Mouse (Mus musculus): Measurements from ENCODE around the gene Nsl1. TPM values are rescaled to one million over a fixed set of nuclear protein-coding genes. Genes with fewer than 3 reads are reported as not detected.

Gene Nsl1
- polyA plus RNA-seq, 1 experiment from 2014 or later: 15.6 TPM

- Histone ChIP-seq H3K36me3 (ENCODE audit: control insufficient read depth, insufficient read depth, low read length) (no peaks in the 10 kb centered on the region), H3K27ac (ENCODE audit: low read length) (no peak overlapping the region), H3K4me3 (replicated peaks; ENCODE audit: low read length) (no peak overlapping the region), H3K9ac (ENCODE audit: low read length) (no peak overlapping the region), H3K9me3 (replicated peaks; ENCODE audit: control insufficient read depth, low read length) (no peaks in the 10 kb centered on the region), H3K4me2 (ENCODE audit: low read depth, low read length) (no peak overlapping the region), H3K4me1 (ENCODE audit: control insufficient read depth, insufficient read depth, low read length) (no peaks in the 10 kb centered on the region), H3K27me3 (ENCODE audit: control insufficient read depth, insufficient read depth, low read length) (no peaks in the 10 kb centered on the region)
- WGBS: 90% methylated on average over 2 of the region's 2 CpGs
- ATAC-seq (ENCODE audit: insufficient read depth, low FRiP score): no peak
Observed at GRCm38 (mm10) chr1:191045264-191045663, 17.5 kb upstream of the Nsl1 start.

- Histone ChIP-seq H3K4me3 (replicated peaks; ENCODE audit: low read length) (no peak overlapping the region), H3K4me1 (ENCODE audit: control insufficient read depth, insufficient read depth, low read length) (no peaks in the 10 kb centered on the region), H3K27ac (ENCODE audit: low read length) (no peak overlapping the region), H3K27me3 (ENCODE audit: control insufficient read depth, insufficient read depth, low read length) (no peaks in the 10 kb centered on the region), H3K36me3 (ENCODE audit: control insufficient read depth, insufficient read depth, low read length) (no peaks in the 10 kb centered on the region), H3K9ac (ENCODE audit: low read length) (no peak overlapping the region), H3K4me2 (ENCODE audit: low read depth, low read length) (no peak overlapping the region), H3K9me3 (replicated peaks; ENCODE audit: control insufficient read depth, low read length) (no peaks in the 10 kb centered on the region)
- WGBS: 59% methylated on average over 7 of the region's 7 CpGs
- peak; percentile 53; the same call in 1 of the 2 replicates for ATAC-seq (ENCODE audit: insufficient read depth, low FRiP score)
Observed at GRCm38 (mm10) chr1:191046231-191046824, 16.5 kb upstream of the Nsl1 start.

GRCm38 (mm10) chr1:191053555-191053954 lies 9.3 kb upstream of the Nsl1 start:
- ATAC-seq (ENCODE audit: insufficient read depth, low FRiP score): no peak
- WGBS: 77% methylated on average over 3 of the region's 3 CpGs
- H3K9me3 ChIP-seq (replicated peaks; ENCODE audit: control insufficient read depth, low read length): no peaks in the 10 kb centered on the region
- H3K27ac ChIP-seq (ENCODE audit: low read length): no peak overlapping the region
- H3K27me3 ChIP-seq (ENCODE audit: control insufficient read depth, insufficient read depth, low read length): no peaks in the 10 kb centered on the region
- no peak overlapping the region for H3K9ac ChIP-seq (ENCODE audit: low read length)
- no peaks in the 10 kb centered on the region for H3K4me1 ChIP-seq (ENCODE audit: control insufficient read depth, insufficient read depth, low read length)
- no peak overlapping the region for H3K4me2 ChIP-seq (ENCODE audit: low read depth, low read length)
- no peak overlapping the region for H3K4me3 ChIP-seq (replicated peaks; ENCODE audit: low read length)
- no peaks in the 10 kb centered on the region for H3K36me3 ChIP-seq (ENCODE audit: control insufficient read depth, insufficient read depth, low read length)

GRCm38 (mm10) chr1:191054870-191055532 lies 7.8 kb upstream of the Nsl1 start:
- Histone ChIP-seq H3K4me1 (ENCODE audit: control insufficient read depth, insufficient read depth, low read length) (no peaks in the 10 kb centered on the region), H3K9me3 (replicated peaks; ENCODE audit: control insufficient read depth, low read length) (no peaks in the 10 kb centered on the region), H3K27ac (ENCODE audit: low read length) (no peak overlapping the region), H3K27me3 (ENCODE audit: control insufficient read depth, insufficient read depth, low read length) (no peaks in the 10 kb centered on the region), H3K4me2 (ENCODE audit: low read depth, low read length) (no peak overlapping the region), H3K9ac (ENCODE audit: low read length) (no peak overlapping the region), H3K4me3 (replicated peaks; ENCODE audit: low read length) (no peak overlapping the region), H3K36me3 (ENCODE audit: control insufficient read depth, insufficient read depth, low read length) (no peaks in the 10 kb centered on the region)
- ATAC-seq (ENCODE audit: insufficient read depth, low FRiP score): no peak
- WGBS: 69% methylated on average over 8 of the region's 8 CpGs

GRCm38 (mm10) chr1:191055533-191055873 lies 7.3 kb upstream of the Nsl1 start:
- Histone ChIP-seq H3K4me3 (replicated peaks; ENCODE audit: low read length) (no peak overlapping the region), H3K27me3 (ENCODE audit: control insufficient read depth, insufficient read depth, low read length) (no peaks in the 10 kb centered on the region), H3K36me3 (ENCODE audit: control insufficient read depth, insufficient read depth, low read length) (no peaks in the 10 kb centered on the region), H3K9me3 (replicated peaks; ENCODE audit: control insufficient read depth, low read length) (no peaks in the 10 kb centered on the region), H3K9ac (ENCODE audit: low read length) (no peak overlapping the region), H3K27ac (ENCODE audit: low read length) (no peak overlapping the region), H3K4me2 (ENCODE audit: low read depth, low read length) (no peak overlapping the region), H3K4me1 (ENCODE audit: control insufficient read depth, insufficient read depth, low read length) (no peaks in the 10 kb centered on the region)
- WGBS: 63% methylated on average over 2 of the region's 2 CpGs
- no peak for ATAC-seq (ENCODE audit: insufficient read depth, low FRiP score)

- H3K4me1 ChIP-seq (ENCODE audit: control insufficient read depth, insufficient read depth, low read length): 0 out of 2 replicates have a peak, but pooled peaks cover 2% of the 10 kb centered on the region
- no peak overlapping the region for H3K4me3 ChIP-seq (replicated peaks; ENCODE audit: low read length)
- H3K9ac ChIP-seq (ENCODE audit: low read length): no peak overlapping the region
- H3K27me3 ChIP-seq (ENCODE audit: control insufficient read depth, insufficient read depth, low read length): no peaks in the 10 kb centered on the region
- H3K36me3 ChIP-seq (ENCODE audit: control insufficient read depth, insufficient read depth, low read length): no peaks in the 10 kb centered on the region
- H3K27ac ChIP-seq (ENCODE audit: low read length): no peak overlapping the region
- ATAC-seq (ENCODE audit: insufficient read depth, low FRiP score): no peak
- WGBS: 64% methylated on average over 3 of the region's 3 CpGs
- no peaks in the 10 kb centered on the region for H3K9me3 ChIP-seq (replicated peaks; ENCODE audit: control insufficient read depth, low read length)
- H3K4me2 ChIP-seq (ENCODE audit: low read depth, low read length): no peak overlapping the region
Observed at GRCm38 (mm10) chr1:191057461-191057860, 5.4 kb upstream of the Nsl1 start.

- H3K36me3 ChIP-seq (ENCODE audit: control insufficient read depth, insufficient read depth, low read length): no peaks in the 10 kb centered on the region; the same call in 1 of the 2 replicates
- H3K4me1 ChIP-seq (ENCODE audit: control insufficient read depth, insufficient read depth, low read length): peaks cover 16% of the 10 kb centered on the region
- H3K9me3 ChIP-seq (replicated peaks; ENCODE audit: control insufficient read depth, low read length): no peaks in the 10 kb centered on the region
- peak overlapping the region; percentile 71 for H3K4me2 ChIP-seq (ENCODE audit: low read depth, low read length)
- H3K27ac ChIP-seq (ENCODE audit: low read length): no peak overlapping the region
- peak overlapping the region; percentile 85 for H3K9ac ChIP-seq (ENCODE audit: low read length)
- no peaks in the 10 kb centered on the region for H3K27me3 ChIP-seq (ENCODE audit: control insufficient read depth, insufficient read depth, low read length)
- 5% methylated on average over 15 of the region's 15 CpGs for WGBS
- peak; percentile 54; the same call in 1 of the 2 replicates for ATAC-seq (ENCODE audit: insufficient read depth, low FRiP score)
- H3K4me3 ChIP-seq (replicated peaks; ENCODE audit: low read length): peak overlapping the region; percentile 80
Observed at GRCm38 (mm10) chr1:191062241-191062780, 501 bp upstream of the Nsl1 start.

GRCm38 (mm10) chr1:191063700-191064099 lies 888 bp downstream of the Nsl1 start:
- 55% methylated on average over 9 of the region's 9 CpGs for WGBS
- ATAC-seq (ENCODE audit: insufficient read depth, low FRiP score): no peak
- no peak overlapping the region for H3K27ac ChIP-seq (ENCODE audit: low read length)
- no peaks in the 10 kb centered on the region for H3K9me3 ChIP-seq (replicated peaks; ENCODE audit: control insufficient read depth, low read length)
- peak overlapping the region; percentile 85 for H3K9ac ChIP-seq (ENCODE audit: low read length)
- H3K4me1 ChIP-seq (ENCODE audit: control insufficient read depth, insufficient read depth, low read length): peaks cover 16% of the 10 kb centered on the region
- peak overlapping the region; percentile 71 for H3K4me2 ChIP-seq (ENCODE audit: low read depth, low read length)
- peak overlapping the region; percentile 80 for H3K4me3 ChIP-seq (replicated peaks; ENCODE audit: low read length)
- no peaks in the 10 kb centered on the region for H3K27me3 ChIP-seq (ENCODE audit: control insufficient read depth, insufficient read depth, low read length)
- peaks cover 5% of the 10 kb centered on the region; the same call in 1 of the 2 replicates for H3K36me3 ChIP-seq (ENCODE audit: control insufficient read depth, insufficient read depth, low read length)

- H3K4me2 ChIP-seq (ENCODE audit: low read depth, low read length): no peak overlapping the region
- no peak overlapping the region for H3K4me3 ChIP-seq (replicated peaks; ENCODE audit: low read length)
- no peaks in the 10 kb centered on the region for H3K27me3 ChIP-seq (ENCODE audit: control insufficient read depth, insufficient read depth, low read length)
- H3K9ac ChIP-seq (ENCODE audit: low read length): no peak overlapping the region
- H3K27ac ChIP-seq (ENCODE audit: low read length): no peak overlapping the region
- peaks cover 7% of the 10 kb centered on the region; the same call in 1 of the 2 replicates for H3K36me3 ChIP-seq (ENCODE audit: control insufficient read depth, insufficient read depth, low read length)
- no peaks in the 10 kb centered on the region for H3K9me3 ChIP-seq (replicated peaks; ENCODE audit: control insufficient read depth, low read length)
- H3K4me1 ChIP-seq (ENCODE audit: control insufficient read depth, insufficient read depth, low read length): peaks cover 16% of the 10 kb centered on the region
- ATAC-seq (ENCODE audit: insufficient read depth, low FRiP score): no peak
- 82% methylated on average over 2 of the region's 2 CpGs for WGBS
Observed at GRCm38 (mm10) chr1:191064535-191064934, 1.7 kb downstream of the Nsl1 start.

Measured in stomach, embryonic 16.5 days (tissue).